Mouse (Mus musculus) adrenal gland, postnatal 25 days (tissue): ENCODE results near the gene Kcnab1. TPM values are rescaled to one million over a fixed set of nuclear protein-coding genes. Genes with fewer than 3 reads are reported as not detected.
"Not testable (repeated sequence)": the region's sequence is repeated elsewhere in the genome, so short reads cannot be mapped to it uniquely, and the experiment has no call there.

Experiments
- DNase-seq: peaks from one replicate; pipeline ENCODE4 v3.0.0; 2021; ENCODE audit warnings: mixed read lengths
- total RNA-seq: library from RNA; stranded (reverse); gene quantifications from 2 replicates; pipeline ENCODE4 v1.2.3, GENCODE M21; 2021

Gene Kcnab1
- total RNA-seq, 1 experiment from 2014 or later: 1.2 TPM

GRCm38 (mm10) chr3:65367944-65368343 is 258.8 kb downstream of the Kcnab1 start:
- DNase-seq: no peak

DNA sequence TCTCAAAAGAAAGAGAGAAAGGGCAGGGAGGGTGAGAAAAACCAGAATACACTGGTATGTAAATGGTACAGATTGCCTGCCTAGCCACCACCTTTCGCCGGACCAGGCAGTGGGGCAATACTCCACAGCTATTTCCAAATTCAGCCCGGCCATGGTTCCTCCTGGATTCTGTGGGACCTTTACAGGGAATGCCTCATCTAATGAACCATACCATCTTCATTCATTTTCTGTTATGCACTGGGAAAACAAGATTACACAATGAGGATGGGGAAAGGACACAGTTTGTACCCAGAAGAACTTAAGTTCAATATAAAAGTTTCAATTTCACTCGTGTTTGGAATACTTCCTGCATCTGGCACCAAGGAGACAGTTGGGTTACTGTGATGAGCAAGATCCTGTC is 263.4 kb downstream of the Kcnab1 start:
- no peak for DNase-seq

- no peak for DNase-seq
Measured at GRCm38 (mm10) chr3:65373594-65374182, 264.5 kb downstream of the Kcnab1 start.

DNA sequence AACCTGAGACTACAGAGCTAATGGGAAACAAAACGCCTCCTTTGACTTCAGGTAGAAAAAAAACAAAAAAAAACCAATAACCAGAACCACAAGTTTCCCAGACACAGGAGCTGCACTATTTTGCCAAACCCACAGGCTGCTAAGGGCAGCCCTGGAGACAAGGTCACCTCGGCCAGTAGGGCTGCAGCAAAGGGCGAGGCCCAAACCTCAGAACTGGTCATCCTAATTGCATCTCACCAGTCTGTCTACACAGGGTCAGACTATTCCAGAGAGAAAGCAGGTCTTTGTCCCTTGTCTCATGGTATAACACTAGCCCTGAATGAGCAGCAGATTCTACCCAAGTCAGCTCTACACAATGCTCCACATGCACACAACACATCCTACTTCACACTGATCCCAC is 265.5 kb downstream of the Kcnab1 start:
- no peak for DNase-seq

GRCm38 (mm10) chr3:65378724-65379123 is 269.5 kb downstream of the Kcnab1 start:
- DNase-seq: no peak

DNA sequence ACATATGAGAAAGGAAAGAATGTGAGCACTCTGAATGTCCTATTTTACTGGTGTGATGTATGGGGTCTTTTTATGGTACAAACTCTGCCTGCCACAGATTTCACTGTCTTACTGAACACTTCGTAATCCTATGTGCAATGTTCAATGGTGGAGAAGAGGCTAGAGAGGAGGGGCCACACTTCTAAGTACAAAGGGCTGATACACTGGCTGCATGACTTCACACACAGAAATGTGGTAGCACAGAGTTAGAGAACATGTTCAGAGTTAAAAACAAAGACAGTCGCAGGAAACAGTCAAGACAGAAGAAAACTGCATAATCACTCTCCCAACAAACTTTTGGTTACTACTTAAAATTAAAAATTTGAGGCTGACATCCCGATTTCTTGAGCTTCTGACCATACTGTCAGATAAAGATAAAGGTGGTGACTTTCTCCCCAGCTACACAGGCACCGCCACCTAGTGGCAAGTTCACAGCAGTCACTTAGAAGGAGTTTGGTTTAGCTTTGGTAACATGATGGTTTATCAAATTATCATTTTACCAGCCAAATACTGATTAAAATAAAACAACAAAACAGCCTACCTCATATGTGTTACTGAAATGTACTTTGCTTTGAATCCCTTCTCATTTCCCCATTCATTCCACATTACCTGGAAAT is 270.8 kb downstream of the Kcnab1 start:
- DNase-seq: peak; percentile 56

GRCm38 (mm10) chr3:65381094-65381493 is 271.9 kb downstream of the Kcnab1 start:
- no peak for DNase-seq

GRCm38 (mm10) chr3:65384431-65384830 is 275.2 kb downstream of the Kcnab1 start:
- no peak for DNase-seq

DNA sequence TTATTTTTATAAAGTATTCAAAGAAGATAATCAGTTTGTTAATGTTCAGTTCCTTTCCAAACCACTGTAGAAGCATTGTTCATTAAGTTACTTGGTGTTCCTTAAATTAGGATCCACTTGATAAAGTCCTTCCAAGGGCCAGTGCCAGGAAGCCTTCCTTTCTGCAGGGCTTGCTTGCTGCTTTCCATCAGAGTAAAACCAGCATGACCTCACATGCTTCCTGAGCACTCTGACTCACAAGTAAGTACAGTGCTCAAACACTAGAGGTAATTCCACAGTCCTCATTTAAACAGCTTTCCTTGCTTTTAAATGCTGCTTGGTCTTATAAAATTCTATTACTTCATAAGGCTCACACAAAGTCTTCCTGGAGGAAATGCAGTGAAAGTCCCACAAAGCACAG is 276.6 kb downstream of the Kcnab1 start:
- no peak for DNase-seq

DNA sequence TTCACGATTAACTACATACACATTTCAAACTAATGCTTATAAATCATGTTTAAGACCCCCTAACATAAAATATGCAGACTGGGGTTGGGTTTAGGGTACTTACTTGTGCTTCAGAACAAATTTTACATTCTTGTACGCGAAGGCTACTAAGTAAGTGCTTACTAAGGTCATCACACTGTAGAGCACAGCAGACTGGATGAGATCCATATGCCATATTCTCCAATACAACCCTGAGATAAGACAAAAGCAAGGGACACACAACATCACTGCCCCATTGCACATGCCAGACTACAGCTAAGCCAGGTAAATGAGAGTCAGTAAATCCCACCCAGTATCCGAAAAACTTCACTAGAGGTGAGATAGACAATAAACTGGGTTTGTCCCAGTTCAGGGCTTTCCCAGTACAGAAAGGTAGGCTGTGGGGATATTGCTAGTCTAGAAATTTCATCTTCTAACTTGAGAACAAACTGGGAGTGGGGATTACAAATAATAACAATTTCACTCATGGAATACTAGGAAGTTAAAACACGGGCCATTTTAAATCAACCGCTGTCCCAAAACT is 282.1 kb downstream of the Kcnab1 start:
- no peak for DNase-seq

DNA sequence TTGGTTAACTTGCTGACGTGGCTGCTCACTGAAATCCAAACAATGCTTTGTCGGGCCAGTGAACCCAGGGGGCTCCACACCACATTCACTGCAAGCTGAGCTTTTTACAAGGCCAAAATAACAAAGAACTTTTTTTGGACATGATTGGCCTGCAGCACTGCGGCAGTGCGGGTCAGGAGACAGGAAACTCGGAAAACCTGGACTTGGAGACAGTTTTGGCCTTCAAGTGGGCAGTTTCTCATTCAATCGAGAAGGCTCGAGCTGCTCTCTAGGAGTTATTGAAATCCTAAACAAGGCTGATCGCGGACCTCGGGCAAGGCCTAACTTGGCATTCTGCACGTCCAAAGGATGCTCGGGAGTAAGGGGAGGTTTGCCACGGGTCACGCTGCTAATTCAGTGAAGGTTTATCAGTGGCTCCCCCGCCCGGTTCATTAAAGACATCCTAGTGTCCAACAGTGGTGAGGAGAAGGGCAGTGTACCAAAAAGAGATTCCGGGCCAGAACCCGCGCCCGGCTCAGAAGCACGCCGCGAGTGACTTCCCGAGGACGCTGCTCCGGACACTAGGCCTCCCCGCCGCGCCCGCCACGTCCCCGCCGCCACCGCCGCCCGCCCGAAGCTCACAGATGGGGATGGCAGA is 282.7 kb downstream of the Kcnab1 start:
- no peak for DNase-seq

GRCm38 (mm10) chr3:65392421-65392817 is 283.2 kb downstream of the Kcnab1 start, which contains the start of gene Ssr3:
Gene Ssr3 (minus strand): TSS chr3:65392623.
- DNase-seq: peak; percentile 93

- not testable (repeated sequence) for DNase-seq
Measured at GRCm38 (mm10) chr3:65395111-65395510, 285.9 kb downstream of the Kcnab1 start.

DNA sequence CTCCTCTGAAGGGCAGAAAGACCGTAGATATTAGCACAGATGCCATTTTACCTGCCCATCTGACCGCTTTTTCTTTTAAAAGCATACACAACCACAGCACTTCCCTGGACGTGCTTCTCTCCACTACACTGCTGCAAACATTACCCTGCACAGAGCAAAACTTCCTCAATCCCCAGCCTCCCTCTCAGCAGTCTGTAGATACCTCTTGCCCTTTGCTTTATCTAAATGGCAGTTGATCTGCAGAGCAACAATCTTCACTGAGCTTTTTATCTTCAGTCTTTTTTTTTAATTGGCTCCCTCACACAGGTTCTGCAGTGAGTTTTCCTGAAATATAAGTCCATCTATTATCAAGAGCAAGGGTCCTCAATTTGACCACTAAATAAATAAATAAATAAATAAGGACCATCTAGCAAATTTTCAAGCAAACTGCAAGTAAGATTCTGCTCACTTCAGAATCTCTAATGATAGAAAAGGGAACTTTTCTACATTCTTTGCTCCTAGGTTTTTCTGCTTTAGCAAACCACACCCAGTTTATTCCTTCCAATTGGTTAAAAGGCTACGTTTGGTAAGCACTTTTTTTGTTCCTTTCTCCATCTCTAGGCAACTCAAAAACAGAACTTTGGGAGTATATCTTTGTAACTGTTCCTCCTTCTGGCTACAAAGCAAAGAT is 287.8 kb downstream of the Kcnab1 start:
- no peak for DNase-seq

- no peak for DNase-seq
Measured at GRCm38 (mm10) chr3:65397566-65397965, 288.4 kb downstream of the Kcnab1 start.

DNA sequence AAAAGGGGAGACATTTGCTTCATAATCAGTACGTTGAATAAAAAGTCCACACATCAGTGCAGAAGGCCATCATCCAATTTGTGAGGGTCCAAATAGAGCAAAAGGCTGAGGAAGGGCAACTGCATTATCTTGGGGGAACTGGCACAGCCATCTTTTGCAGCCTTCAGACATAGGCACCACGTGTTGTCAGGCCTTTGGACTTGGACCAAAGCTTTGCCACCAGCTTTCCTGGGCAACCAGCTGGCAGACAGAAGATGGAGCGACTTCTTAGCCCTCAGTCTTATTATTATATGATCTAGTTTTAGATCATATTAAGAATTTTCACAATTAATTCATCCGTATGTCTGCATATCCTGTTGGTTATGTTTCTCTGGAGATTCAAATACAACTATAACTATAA is 296.6 kb downstream of the Kcnab1 start:
- DNase-seq: no peak

GRCm38 (mm10) chr3:65407891-65408290 is 298.7 kb downstream of the Kcnab1 start:
- no peak for DNase-seq

DNA sequence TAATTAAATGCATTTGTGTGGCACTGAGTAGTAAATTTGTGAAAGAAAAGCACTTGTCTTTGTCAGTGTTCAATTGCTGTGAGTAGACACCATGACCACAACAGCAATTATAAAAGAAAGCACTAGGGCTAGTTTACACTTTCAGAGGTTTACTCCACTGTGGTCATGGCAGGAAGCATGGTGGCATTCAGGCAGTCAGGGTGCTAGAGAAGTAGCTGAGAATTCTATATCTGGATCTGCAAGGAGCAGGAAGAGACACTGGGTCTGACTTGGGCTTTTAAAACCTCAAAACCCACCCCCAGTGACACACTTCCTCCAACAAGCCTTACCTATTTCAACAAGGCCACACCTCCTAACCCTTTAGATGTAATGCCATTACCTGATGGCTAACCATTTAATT is 307.4 kb downstream of the Kcnab1 start:
- DNase-seq: no peak

GRCm38 (mm10) chr3:65417913-65418594 is 308.9 kb downstream of the Kcnab1 start:
- DNase-seq: no peak

- DNase-seq: no peak
Measured at GRCm38 (mm10) chr3:65419706-65420105, 310.5 kb downstream of the Kcnab1 start.
